Mouse (Mus musculus) heart, adult 18-20 months (tissue): Measurements from ENCODE around the gene Ddx24. TPM values are rescaled to one million over a fixed set of nuclear protein-coding genes. Genes with fewer than 3 reads are reported as not detected.

Source experiments
- total RNA-seq, 2 experiments: library from RNA; stranded (reverse); gene quantifications; 2 replicates each; pipeline ENCODE4 v1.2.3; 2021

Ddx24 gene
- total RNA-seq, 2 experiments from 2014 or later = 88.3 to 91.5 TPM

Other genes with a start within 250 kb of the Ddx24 start
- under 1 TPM in 1 of 2 experiments, not detected in 1; 0.40 TPM for gene Prima1, start 183.7 kb downstream of the Ddx24 start, total RNA-seq
- not detected for gene Fam181a, start 114.9 kb downstream of the Ddx24 start, total RNA-seq
- gene Asb2, start 69.8 kb downstream of the Ddx24 start, total RNA-seq = 100 to 1,000 TPM; 561 to 602 TPM
- gene Otub2, start 37.1 kb downstream of the Ddx24 start, total RNA-seq = 1 to 10 TPM; 3.4 to 3.9 TPM
- 1 to 10 TPM; 1.2 to 1.6 TPM for gene 9330161L09Rik, start 18.0 kb downstream of the Ddx24 start, total RNA-seq
- 100 to 1,000 TPM in 1 of 2 experiments, 10 to 100 TPM in 1; 53.9 to 125 TPM for gene Ifi27, start 8.4 kb upstream of the Ddx24 start, total RNA-seq
- 10 to 100 TPM; 48.4 to 73.7 TPM for gene Ifi27l2a, start 17.9 kb upstream of the Ddx24 start, total RNA-seq
- gene Ifi27l2b, start 31.4 kb upstream of the Ddx24 start, total RNA-seq = not detected
- gene Ppp4r4, start 106.5 kb upstream of the Ddx24 start, total RNA-seq = under 1 TPM; 0.31 to 0.32 TPM
- gene Serpina10, start 205.6 kb upstream of the Ddx24 start, total RNA-seq = under 1 TPM in 1 of 2 experiments, not detected in 1; 0.26 TPM
- gene Serpina6, start 231.4 kb upstream of the Ddx24 start, total RNA-seq = not detected